Mouse (Mus musculus): Measurements from ENCODE around the gene Ebf1. TPM values are rescaled to one million over a fixed set of nuclear protein-coding genes. Genes with fewer than 3 reads are reported as not detected.
"Not testable (repeated sequence)": the region's sequence is repeated elsewhere in the genome, so short reads cannot be mapped to it uniquely, and the experiment has no call there.

Ebf1 gene
- 10 to 100 TPM in 1 of 2 experiments, 1 to 10 TPM in 1; 10.0 to 13.8 TPM for total RNA-seq (2021)

DNA sequence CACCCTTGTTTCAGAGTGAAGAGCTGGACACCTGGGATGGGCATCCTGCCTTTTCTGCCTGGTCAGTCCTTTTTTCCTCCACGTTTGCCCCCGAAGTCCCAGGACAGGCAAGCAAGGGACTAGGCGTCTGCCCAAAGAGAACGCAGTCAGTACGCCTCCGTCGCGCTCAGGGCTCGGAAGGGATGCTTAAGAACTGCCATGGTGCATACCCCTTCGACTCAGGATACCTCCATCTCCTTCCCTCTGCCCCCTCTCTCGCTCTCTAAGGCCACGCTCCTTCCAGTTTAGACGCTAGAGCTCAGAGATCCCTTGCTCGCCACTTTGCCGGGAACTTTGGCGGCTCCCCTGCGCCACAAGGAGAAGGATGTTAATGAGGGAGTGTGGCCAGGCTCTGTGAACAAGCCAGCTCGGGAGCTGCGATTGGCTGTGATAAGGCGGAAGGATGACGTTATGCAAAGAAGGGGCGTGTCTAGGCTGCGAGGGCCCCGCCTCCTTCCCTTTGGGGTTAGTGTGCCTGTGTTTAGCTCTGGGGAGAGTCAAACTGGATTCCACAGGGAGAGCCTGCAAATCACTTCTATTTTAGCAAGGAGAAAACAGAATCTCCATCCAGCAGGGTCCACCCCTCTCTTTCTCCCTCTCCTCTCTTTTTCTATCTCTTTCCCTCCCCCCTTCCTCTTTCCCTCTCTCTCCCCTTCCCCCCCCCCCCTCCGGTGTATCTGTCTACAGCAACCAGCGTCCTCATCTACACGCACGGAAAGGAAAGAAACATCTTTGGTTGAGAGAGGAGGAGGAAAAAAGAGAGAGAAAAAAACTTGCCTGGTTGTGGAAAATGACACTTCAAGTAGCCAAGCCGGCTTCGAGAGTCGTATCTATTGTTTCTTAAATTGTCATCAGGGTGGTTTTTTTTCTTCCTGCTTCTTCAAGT, at the start of gene Ebf1:
TSS of gene Ebf1 (plus strand) at position 530 of the 925 bp plus-strand sequence.
- intact Hi-C loops (cut with DNase I): no loop called here
- DNase-seq (ENCODE audit: low spot score): peak; percentile 93

- intact Hi-C loops (cut with DNase I); DNase-seq (ENCODE audit: low spot score): not testable (repeated sequence)
Measured at GRCm38 (mm10) chr11:44570336-44570735, 46.8 kb upstream of the Ebf1 start.

DNA sequence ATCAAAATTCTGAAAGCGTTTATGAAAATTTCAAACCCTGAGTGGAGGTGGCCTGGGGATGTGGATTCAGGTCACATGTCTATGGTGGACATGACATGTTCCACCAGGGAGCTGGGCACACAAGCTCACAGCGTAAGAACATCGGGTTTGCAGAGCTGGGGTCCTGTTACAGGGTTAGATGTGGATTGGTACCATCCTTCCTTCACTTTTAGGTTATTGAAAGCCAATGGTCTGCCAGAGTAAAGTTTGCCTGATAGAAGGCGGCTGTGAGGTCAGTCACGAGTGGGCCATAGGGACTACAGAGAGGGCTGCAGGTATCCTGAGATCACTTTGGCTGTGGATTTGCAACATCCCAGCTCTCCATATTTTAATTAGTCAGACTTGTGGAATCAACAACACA, 44.3 kb upstream of the Ebf1 start:
- intact Hi-C loops (cut with DNase I): no loop called here
- no peak for DNase-seq (ENCODE audit: low spot score)

DNA sequence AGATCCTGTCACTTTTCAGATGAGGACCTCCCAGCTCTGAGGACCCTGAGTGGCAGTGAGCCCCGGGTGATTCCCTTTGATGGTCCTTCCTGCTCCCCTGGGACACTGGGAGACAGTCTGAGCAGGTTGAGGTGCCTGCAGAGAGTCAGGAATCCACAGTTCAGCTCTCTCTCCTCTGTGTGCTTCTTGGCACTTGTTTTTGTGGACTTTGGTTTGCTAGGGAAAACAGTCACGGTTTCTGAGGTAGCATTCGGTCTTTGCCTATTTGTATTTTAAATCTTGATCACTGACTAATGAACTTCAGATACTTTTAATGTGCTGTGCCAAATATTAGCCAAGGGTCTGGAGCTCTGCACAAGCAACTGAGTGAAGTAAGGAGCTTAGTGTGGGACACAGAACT, 43.7 kb upstream of the Ebf1 start:
- DNase-seq (ENCODE audit: low spot score): no peak
- intact Hi-C loops (cut with DNase I): no loop called here

GRCm38 (mm10) chr11:44574391-44574790, 42.7 kb upstream of the Ebf1 start:
- intact Hi-C loops (cut with DNase I): no loop called here
- no peak for DNase-seq (ENCODE audit: low spot score)

DNA sequence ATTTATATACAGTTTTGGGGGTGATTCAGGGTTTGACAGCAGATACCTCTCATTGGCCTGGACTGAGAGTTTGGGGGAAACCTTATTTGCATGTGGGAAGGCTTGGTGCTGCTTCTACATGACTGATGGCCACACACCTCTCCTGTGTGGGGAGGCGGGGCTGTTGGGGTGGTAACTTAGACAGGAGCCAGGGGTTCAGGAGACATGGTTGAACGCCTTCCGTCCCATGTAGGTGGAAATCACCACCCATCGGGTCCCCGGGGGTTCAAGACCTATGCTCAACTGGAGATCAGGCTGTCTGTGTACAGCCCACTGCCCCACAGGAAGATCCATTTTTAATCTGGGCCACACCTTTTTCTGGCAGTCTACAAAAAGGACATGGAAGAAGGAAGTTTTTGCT, 42.3 kb upstream of the Ebf1 start:
- no peak for DNase-seq (ENCODE audit: low spot score)
- intact Hi-C loops (cut with DNase I): no loop called here

DNA sequence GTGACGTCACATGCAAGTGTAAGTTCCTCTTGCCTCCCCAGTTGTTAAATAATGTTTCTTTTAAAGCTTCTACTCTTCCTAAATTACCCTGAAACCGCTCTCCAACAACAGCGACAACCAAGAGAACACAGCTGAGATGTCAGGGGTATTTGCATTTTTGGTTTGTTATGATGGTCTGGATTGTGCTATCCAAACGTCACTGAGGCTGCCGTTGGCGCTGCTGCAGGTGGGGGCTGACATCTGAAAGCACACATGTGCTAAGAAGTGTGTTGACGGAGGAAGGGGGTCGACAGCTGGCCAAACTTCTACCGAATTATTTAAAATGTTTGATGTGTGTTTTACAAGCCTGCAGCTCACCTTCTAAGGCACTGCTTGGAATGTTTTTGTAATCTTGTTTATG, 39.2 kb upstream of the Ebf1 start:
- DNase-seq (ENCODE audit: low spot score): no peak
- intact Hi-C loops (cut with DNase I): no loop called here

GRCm38 (mm10) chr11:44581277-44581683, 35.8 kb upstream of the Ebf1 start:
- intact Hi-C loops (cut with DNase I): loop anchor here (10.0 kb wide), 1 partner anchor 1154 kb away; no protein-coding TSS in a partner anchor
- no peak for DNase-seq (ENCODE audit: low spot score)

GRCm38 (mm10) chr11:44586047-44586696, 30.9 kb upstream of the Ebf1 start:
- no peak for DNase-seq (ENCODE audit: low spot score)
- intact Hi-C loops (cut with DNase I): loop anchor here (2.0 to 10.0 kb wide), 5 partner anchors 955 to 1341 kb away; no protein-coding TSS in a partner anchor

DNA sequence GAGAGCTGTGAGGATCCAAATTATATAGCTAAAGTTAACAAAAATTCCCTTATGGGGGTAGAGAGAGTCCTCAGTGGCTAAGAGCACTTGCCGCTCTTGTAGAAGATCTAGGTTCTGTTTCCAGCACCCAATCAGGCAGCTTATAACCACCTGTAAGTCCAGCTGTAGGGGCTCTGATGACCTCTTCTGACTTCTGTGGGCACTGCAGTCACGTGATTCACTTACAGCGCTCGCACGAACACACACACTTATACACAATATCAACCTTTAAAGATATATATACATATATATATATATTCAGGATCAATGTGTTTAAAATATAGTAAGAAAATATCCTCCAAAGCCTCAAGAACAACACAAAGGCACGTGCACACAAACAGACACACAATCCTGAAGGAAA, 24.1 kb upstream of the Ebf1 start:
- intact Hi-C loops (cut with DNase I): no loop called here
- no peak for DNase-seq (ENCODE audit: low spot score)

- intact Hi-C loops (cut with DNase I): no loop called here
Measured at GRCm38 (mm10) chr11:44594768-44595167, 22.3 kb upstream of the Ebf1 start.

GRCm38 (mm10) chr11:44606881-44607280, 10.2 kb upstream of the Ebf1 start:
- DNase-seq (ENCODE audit: low spot score): no peak
- intact Hi-C loops (cut with DNase I): loop anchor here (10.0 kb wide), 1 partner anchor 1028 kb away; no protein-coding TSS in a partner anchor

More at GRCm38 (mm10) chr11:44594768-44595167, 22.3 kb upstream of the Ebf1 start:
- DNase-seq (ENCODE audit: low spot score): no peak

DNA sequence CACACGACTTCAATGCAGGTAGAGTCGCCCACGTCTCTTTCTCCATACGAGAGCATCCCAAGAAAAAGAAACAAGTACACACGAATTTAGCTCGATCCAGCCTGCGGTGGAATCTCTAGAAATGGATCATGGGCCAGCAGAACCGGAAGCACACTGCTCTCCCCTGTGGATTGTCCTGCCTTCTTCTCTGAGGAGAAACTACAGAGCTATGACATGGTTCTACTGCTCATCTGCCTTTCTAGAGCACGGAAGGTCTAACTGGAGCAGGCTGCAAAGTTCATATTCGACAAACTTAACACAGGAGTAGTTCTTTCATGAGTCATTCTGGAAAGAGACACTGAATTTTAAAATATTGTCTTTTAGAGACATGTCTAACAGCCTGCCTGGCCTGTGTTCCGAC, 8.5 kb upstream of the Ebf1 start:
- intact Hi-C loops (cut with DNase I): loop anchor here (10.0 kb wide), 1 partner anchor 1026 kb away; no protein-coding TSS in a partner anchor
- no peak for DNase-seq (ENCODE audit: low spot score)

DNA sequence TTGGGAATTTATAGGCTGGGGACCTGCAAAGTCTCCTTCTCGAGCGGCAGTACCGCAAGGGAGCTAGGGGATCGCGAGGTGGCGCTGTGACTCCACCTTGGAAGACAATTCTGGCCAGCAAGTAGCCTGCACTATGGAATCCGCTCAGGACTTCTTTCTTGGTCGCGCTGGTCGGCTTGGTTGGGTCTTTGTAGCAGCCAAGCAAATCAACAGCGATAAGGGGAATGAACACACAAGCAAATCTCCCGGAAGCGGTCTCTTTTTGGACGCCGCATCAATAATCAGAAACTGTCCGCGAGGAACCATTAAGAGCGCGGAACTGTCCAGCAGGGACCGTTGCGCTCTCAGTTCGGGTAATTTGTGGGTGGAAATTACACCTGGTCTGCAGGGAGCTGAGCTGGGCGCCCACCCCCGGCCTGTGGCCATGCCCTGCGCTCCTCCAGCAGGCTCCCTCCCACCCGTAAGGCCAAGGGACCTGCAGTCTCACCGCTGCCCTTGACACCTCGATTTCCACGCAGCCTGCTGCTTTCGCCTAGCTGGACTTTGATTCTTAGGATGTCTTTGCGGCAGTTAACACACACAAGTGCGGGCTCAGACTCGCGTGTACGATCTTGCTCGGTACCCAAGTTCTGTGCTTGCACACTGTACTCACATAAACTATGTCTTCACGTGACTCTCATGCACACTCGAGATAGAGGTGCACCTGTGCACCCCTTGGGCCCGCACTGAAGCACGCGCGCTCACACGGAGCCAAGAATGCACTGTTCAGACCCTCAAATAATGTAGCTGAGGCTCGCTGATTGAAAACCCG, 5.9 kb upstream of the Ebf1 start:
- peak; percentile 72 for DNase-seq (ENCODE audit: low spot score)
- intact Hi-C loops (cut with DNase I): loop anchor here (1.0 to 5.0 kb wide), 3 partner anchors 286 to 928 kb away; no protein-coding TSS in a partner anchor

DNA sequence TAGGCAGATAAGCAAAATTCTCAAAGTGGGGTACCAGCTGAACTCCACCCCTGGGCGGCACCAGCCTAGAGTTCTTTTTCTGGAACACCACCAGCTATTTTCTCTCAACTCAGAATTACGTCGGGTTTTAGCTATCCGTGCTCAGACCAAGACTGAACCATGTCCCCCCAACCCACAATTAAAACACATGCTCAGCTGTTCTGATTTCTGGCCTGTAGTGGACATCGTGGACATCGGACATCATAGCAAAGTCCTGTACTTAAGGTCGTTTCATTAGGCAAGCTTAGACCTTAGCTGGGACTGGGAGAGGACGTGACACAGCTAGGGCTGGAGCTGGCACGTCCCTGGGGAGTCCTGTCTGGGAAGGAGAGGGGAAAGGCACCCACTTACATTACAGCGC, 5.0 kb upstream of the Ebf1 start:
- intact Hi-C loops (cut with DNase I): loop anchor here (5.0 kb wide), 1 partner anchor 285 kb away; no protein-coding TSS in a partner anchor
- no peak for DNase-seq (ENCODE audit: low spot score)

DNA sequence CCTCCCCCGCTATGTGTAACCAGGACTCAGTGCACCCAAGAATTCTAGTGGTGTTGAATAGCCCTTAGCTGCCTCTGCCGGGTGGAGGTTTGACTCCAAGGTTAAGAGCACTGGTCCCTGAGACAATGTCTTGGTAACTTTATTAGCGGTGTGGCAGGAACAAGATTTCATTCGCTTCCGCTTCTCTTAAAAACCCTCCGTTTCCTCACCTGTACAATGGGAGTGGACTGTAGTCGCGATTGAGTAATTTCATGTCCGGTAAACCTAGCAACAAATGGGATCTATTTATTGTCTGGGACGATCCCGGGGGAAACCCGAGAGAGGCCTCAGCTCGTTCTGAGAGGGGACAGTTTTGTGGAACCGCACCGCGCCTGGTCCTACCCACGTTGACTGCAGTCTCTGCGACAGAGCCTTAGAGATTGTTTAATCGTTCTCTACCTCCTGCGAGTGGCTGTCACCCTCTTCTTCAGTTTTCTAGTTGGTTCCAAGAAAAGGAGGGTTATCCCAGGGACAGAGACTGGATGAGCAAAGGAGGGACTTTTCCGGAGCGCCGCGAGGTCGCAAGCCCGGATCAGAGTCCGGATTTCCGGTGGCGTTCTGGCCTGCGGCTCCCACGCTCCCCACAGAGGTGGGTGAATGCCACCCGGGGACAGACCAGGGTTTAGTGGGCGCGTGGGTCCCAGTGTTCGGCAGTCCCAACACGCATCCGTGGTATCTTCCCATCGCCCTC, 4.3 kb upstream of the Ebf1 start:
- DNase-seq (ENCODE audit: low spot score): peak; percentile 29
- intact Hi-C loops (cut with DNase I): loop anchor here (5.0 kb wide), 1 partner anchor 284 kb away; no protein-coding TSS in a partner anchor

- intact Hi-C loops (cut with DNase I): loop anchor here (5.0 kb wide), 1 partner anchor 284 kb away; no protein-coding TSS in a partner anchor
- no peak for DNase-seq (ENCODE audit: low spot score)
Measured at GRCm38 (mm10) chr11:44613411-44614180, 3.5 kb upstream of the Ebf1 start.

DNA sequence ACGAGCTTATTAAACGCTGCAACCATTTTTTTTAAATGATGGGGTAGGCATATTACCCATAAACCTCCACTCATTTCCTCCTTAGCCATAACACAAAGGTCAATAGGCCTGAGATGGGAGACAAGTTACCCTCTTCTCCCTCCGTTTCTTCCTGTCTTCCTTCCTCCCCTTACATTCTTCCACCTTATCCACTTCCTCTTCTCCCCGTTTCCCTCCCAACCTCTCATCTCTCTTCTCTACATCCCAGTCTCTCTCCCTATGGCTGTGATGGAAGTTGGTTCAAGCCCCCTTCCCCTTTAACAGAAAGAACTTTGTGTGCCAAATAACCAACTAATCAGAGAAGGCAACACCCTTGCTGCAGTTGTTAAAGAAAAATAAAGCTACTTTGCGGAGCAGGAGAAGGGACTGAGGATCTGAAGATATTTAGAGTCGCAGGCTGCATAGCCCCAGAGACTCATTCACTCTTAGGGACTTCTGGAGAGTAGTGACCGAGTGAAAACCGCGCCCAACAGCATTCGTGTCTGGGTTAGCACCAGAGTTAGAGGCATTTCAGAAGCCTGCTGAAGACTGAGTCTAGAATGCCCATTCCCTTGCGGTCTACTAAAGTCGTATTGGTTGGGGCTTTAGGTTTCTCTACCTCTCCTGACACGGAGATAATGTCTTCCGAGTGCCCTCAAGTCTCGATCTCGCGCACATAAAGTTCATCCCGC, 884 bp upstream of the Ebf1 start:
- intact Hi-C loops (cut with DNase I): no loop called here
- DNase-seq (ENCODE audit: low spot score): no peak
